Mouse (Mus musculus): ENCODE data around the gene Rps6ka5.

DNA sequence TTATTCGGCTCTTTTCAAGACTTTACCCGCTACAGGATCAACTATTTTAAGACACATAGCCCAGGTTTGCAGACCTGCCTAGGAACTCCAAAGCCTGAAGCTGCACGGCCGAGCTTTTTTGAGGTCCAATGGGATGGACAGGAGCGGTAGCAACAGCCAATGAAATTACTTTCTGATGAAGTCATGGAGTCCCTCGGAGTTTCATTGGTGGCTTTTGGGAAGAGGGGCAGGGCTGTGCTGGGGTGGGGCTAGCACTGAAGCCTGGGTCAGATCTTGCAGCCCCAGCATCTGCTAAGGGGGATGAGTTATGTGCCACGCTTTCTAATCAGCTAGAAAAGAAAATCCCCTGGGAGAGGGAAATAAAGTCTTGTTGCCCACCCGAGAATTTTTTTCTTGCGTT, 199.0 kb downstream of the Rps6ka5 start:
- TF ChIP-seq CTCF (IDR thresholded peaks at IDR 0.05; ENCODE audit: low read depth) (no peak), EP300 (IDR thresholded peaks at IDR 0.05; ENCODE audit: low read depth) (no peak)
